Comparison of ENCODE assay signal across 19 mouse cellular contexts in genomic region chr14:50981207-50981606, GRCm38 (mm10). TPM values are rescaled to one million over a fixed set of nuclear protein-coding genes. Genes with fewer than 3 reads are reported as not detected.
A peak's percentile ranks its signal among the peaks of the same experiment; 100 is the strongest.
DNase-seq lines count a peak whose midpoint lies in the region; ATAC-seq lines count a peak whose summit lies in the region.
"Had no signal": no experiment of that assay in that cellular context is flagged by ENCODE, and none has a peak within 500 bp of the region (broad histone marks: within the 10 kb centered on the region; RNA-seq: fewer than 3 reads in every experiment).

No protein-coding gene starts in this region.

- WGBS in limb, embryonic 12.5 days: 53% methylated on average over 2 of the region's 2 CpGs
- 69% methylated on average over 2 of the region's 2 CpGs for WGBS in limb, embryonic 10.5 days

- H3K36me3 ChIP-seq in limb, embryonic 12.5 days: no peaks in the 10 kb centered on the region
- H3K36me3 ChIP-seq in limb, embryonic 10.5 days: no peaks in the 10 kb centered on the region
- H3K36me3 ChIP-seq: embryonic facial prominence, embryonic 12.5 days; lung, embryonic 15.5 days; midbrain, embryonic 12.5 days; neural tube, embryonic 12.5 days had no signal

- 0 out of 2 replicates have a peak, but pooled peaks cover 6% of the 10 kb centered on the region for H3K4me1 ChIP-seq in limb, embryonic 12.5 days (replicated peaks)
- H3K4me1 ChIP-seq in limb, embryonic 10.5 days: no peaks in the 10 kb centered on the region
- H3K4me1 ChIP-seq: lung, embryonic 15.5 days had no signal

- H3K9ac ChIP-seq in limb, embryonic 12.5 days (replicated peaks): no peak overlapping the region
- H3K9ac ChIP-seq: embryonic facial prominence, embryonic 12.5 days; forebrain, embryonic 13.5 days; lung, embryonic 15.5 days; midbrain, embryonic 12.5 days; neural tube, embryonic 12.5 days had no signal

- H3K4me3 ChIP-seq in limb, embryonic 12.5 days (replicated peaks): no peak overlapping the region
- no peak overlapping the region for H3K4me3 ChIP-seq in limb, embryonic 10.5 days
- H3K4me3 ChIP-seq: embryonic facial prominence, embryonic 12.5 days; forebrain, embryonic 13.5 days; lung, embryonic 15.5 days; midbrain, embryonic 12.5 days; neural tube, embryonic 12.5 days had no signal

- no peaks in the 10 kb centered on the region for H3K27me3 ChIP-seq in limb, embryonic 12.5 days
- no peaks in the 10 kb centered on the region for H3K27me3 ChIP-seq in limb, embryonic 10.5 days (ENCODE audit: low read depth, poor library complexity, severe bottlenecking)
- H3K27me3 ChIP-seq: embryonic facial prominence, embryonic 12.5 days; forebrain, embryonic 13.5 days; lung, embryonic 15.5 days; midbrain, embryonic 12.5 days; neural tube, embryonic 12.5 days had no signal

- 0 out of 2 replicates have a peak overlapping the region, but pooled peaks have one; percentile 4 for H3K27ac ChIP-seq in limb, embryonic 12.5 days
- H3K27ac ChIP-seq in limb, embryonic 10.5 days: no peak overlapping the region
- H3K27ac ChIP-seq: embryonic facial prominence, embryonic 12.5 days; forebrain, embryonic 13.5 days; lung, embryonic 15.5 days; midbrain, embryonic 12.5 days; neural tube, embryonic 12.5 days had no signal

- DNase-seq in limb, embryonic 10.5 days (ENCODE audit: low spot score): no peak
- peak; percentile 17 for DNase-seq in T-cell, adult 2 months (ENCODE audit: low spot score)
- DNase-seq in cerebellum, adult 9-11 months: no peak
- no peak for DNase-seq in adrenal gland, postnatal 10 days
- DNase-seq: cerebellum, adult 9-10 months; gastrocnemius, postnatal 25 days; layer of hippocampus, adult 9-11 months had no signal

- ATAC-seq in limb, embryonic 12.5 days (ENCODE audit: insufficient number of reproducible peaks, insufficient read depth, low FRiP score, low TSS enrichment, low read depth): no peak
- peak; percentile 85 for ATAC-seq in CD4-positive, CD25-positive, alpha-beta regulatory T cell, adult 4 months
- ATAC-seq in megakaryocyte-erythroid progenitor cell, adult 5-6 weeks (replicated peaks; ENCODE audit: low FRiP score, low TSS enrichment, poor library complexity, severe bottlenecking): peak; percentile 67
- ATAC-seq: forebrain, embryonic 13.5 days had no signal

- H3K9me3 ChIP-seq in limb, embryonic 12.5 days: no peaks in the 10 kb centered on the region
- H3K9me3 ChIP-seq in limb, embryonic 10.5 days (replicated peaks): no peaks in the 10 kb centered on the region
- H3K9me3 ChIP-seq: embryonic facial prominence, embryonic 12.5 days; forebrain, embryonic 13.5 days; lung, embryonic 15.5 days; midbrain, embryonic 12.5 days; neural tube, embryonic 12.5 days had no signal

- H3K4me2 ChIP-seq in limb, embryonic 12.5 days: no peak overlapping the region
- H3K4me2 ChIP-seq: embryonic facial prominence, embryonic 12.5 days; forebrain, embryonic 13.5 days; lung, embryonic 15.5 days; midbrain, embryonic 12.5 days; neural tube, embryonic 12.5 days had no signal

RNA-seq across cellular contexts. Expression of gene Pnp2, which starts 25.4 kb away (rescaled TPM):
- polyA plus RNA-seq in limb, embryonic 12.5 days (2016; fragmentation: Nextera tagmentation; extraction: Ambion mirVana): 0.74 and 0.78 TPM in 2 replicates
- 0.48 and 0.65 TPM in 2 replicates for polyA plus RNA-seq in limb, embryonic 10.5 days (2016; fragmentation: Nextera tagmentation; extraction: Ambion mirVana)
- 1 to 10 TPM; 1.1 to 1.2 TPM for polyA plus RNA-seq in CD4-positive, CD25-positive, alpha-beta regulatory T cell, adult 4 months (2017; shearing (Covaris generic))
- total RNA-seq in megakaryocyte-erythroid progenitor cell, adult 5-6 weeks (2014; fragmentation: Nextera tagmentation): 28.8 and 44.9 TPM in 2 replicates
- 9.8 and 12.2 TPM in 2 replicates for total RNA-seq in megakaryocyte-erythroid progenitor cell, adult 5-6 weeks (2017)
- 1 to 10 TPM; 2.1 to 2.7 TPM for total RNA-seq in adrenal gland, postnatal 10 days (2021)
- polyA plus RNA-seq: forebrain, embryonic 13.5 days; stomach, embryonic 14.5 days had no signal

RNA-seq across cellular contexts. Expression of gene Rnase10, which starts 26.3 kb away (rescaled TPM):
- polyA plus RNA-seq in limb, embryonic 12.5 days (2016; fragmentation: Nextera tagmentation; extraction: Ambion mirVana): not detected in 2 replicates
- polyA plus RNA-seq in limb, embryonic 10.5 days (2016; fragmentation: Nextera tagmentation; extraction: Ambion mirVana): not detected in 2 replicates
- not detected for polyA plus RNA-seq in CD4-positive, CD25-positive, alpha-beta regulatory T cell, adult 4 months (2017; shearing (Covaris generic))
- total RNA-seq in megakaryocyte-erythroid progenitor cell, adult 5-6 weeks (2014; fragmentation: Nextera tagmentation): not detected in 2 replicates
- total RNA-seq in megakaryocyte-erythroid progenitor cell, adult 5-6 weeks (2017): not detected in 2 replicates
- under 1 TPM; 0.24 to 0.33 TPM for total RNA-seq in adrenal gland, postnatal 10 days (2021)
- total RNA-seq: gastrocnemius, postnatal 25 days had no signal
- polyA plus RNA-seq: embryonic facial prominence, embryonic 12.5 days; forebrain, embryonic 13.5 days; limb, embryonic 11.5 days; midbrain, embryonic 12.5 days; neural tube, embryonic 12.5 days; stomach, embryonic 14.5 days had no signal

RNA-seq across cellular contexts. Expression of gene Gm49342, which starts 36.9 kb away (rescaled TPM):
- polyA plus RNA-seq in limb, embryonic 12.5 days (2016; fragmentation: Nextera tagmentation; extraction: Ambion mirVana): not detected in 2 replicates
- polyA plus RNA-seq in limb, embryonic 10.5 days (2016; fragmentation: Nextera tagmentation; extraction: Ambion mirVana): not detected in 2 replicates
- 1 to 10 TPM; 3.4 to 9.3 TPM for polyA plus RNA-seq in CD4-positive, CD25-positive, alpha-beta regulatory T cell, adult 4 months (2017; shearing (Covaris generic))
- total RNA-seq in megakaryocyte-erythroid progenitor cell, adult 5-6 weeks (2014; fragmentation: Nextera tagmentation): not detected in 2 replicates
- 194 and 233 TPM in 2 replicates for total RNA-seq in megakaryocyte-erythroid progenitor cell, adult 5-6 weeks (2017)
- 10 to 100 TPM; 37.1 to 48.5 TPM for total RNA-seq in adrenal gland, postnatal 10 days (2021)
- polyA plus RNA-seq: embryonic facial prominence, embryonic 12.5 days; forebrain, embryonic 13.5 days; heart, embryonic 16.5 days; intestine, embryonic 14.5 days; limb, embryonic 11.5 days; lung, embryonic 15.5 days; midbrain, embryonic 12.5 days; neural tube, embryonic 12.5 days; stomach, embryonic 14.5 days had no signal

RNA-seq across cellular contexts. Expression of gene Pnp, which starts 50.3 kb away (rescaled TPM):
- 61.5 and 67.2 TPM in 2 replicates for polyA plus RNA-seq in limb, embryonic 12.5 days (2016; fragmentation: Nextera tagmentation; extraction: Ambion mirVana)
- 88.3 and 89.7 TPM in 2 replicates for polyA plus RNA-seq in limb, embryonic 10.5 days (2016; fragmentation: Nextera tagmentation; extraction: Ambion mirVana)
- 10 to 100 TPM; 61.1 to 62.9 TPM for polyA plus RNA-seq in CD4-positive, CD25-positive, alpha-beta regulatory T cell, adult 4 months (2017; shearing (Covaris generic))
- 297 and 354 TPM in 2 replicates for total RNA-seq in megakaryocyte-erythroid progenitor cell, adult 5-6 weeks (2014; fragmentation: Nextera tagmentation)
- 162 and 277 TPM in 2 replicates for total RNA-seq in megakaryocyte-erythroid progenitor cell, adult 5-6 weeks (2017)
- 10 to 100 TPM; 36.8 to 53.0 TPM for total RNA-seq in adrenal gland, postnatal 10 days (2021)

RNA-seq across cellular contexts. Expression of gene Pip4p1, which starts 50.6 kb away (rescaled TPM):
- 58.7 and 59.1 TPM in 2 replicates for polyA plus RNA-seq in limb, embryonic 12.5 days (2016; fragmentation: Nextera tagmentation; extraction: Ambion mirVana)
- polyA plus RNA-seq in limb, embryonic 10.5 days (2016; fragmentation: Nextera tagmentation; extraction: Ambion mirVana): 45.4 and 51.9 TPM in 2 replicates
- 1 to 10 TPM; 2.9 to 3.4 TPM for polyA plus RNA-seq in CD4-positive, CD25-positive, alpha-beta regulatory T cell, adult 4 months (2017; shearing (Covaris generic))
- 12.6 and 21.0 TPM in 2 replicates for total RNA-seq in megakaryocyte-erythroid progenitor cell, adult 5-6 weeks (2014; fragmentation: Nextera tagmentation)
- 10.9 and 12.6 TPM in 2 replicates for total RNA-seq in megakaryocyte-erythroid progenitor cell, adult 5-6 weeks (2017)
- 10 to 100 TPM; 41.0 to 46.3 TPM for total RNA-seq in adrenal gland, postnatal 10 days (2021)
